In genomic region chr6:52197271-52197670, GRCm38 (mm10) we compare ENCODE assay signal across 10 mouse cellular contexts. TPM values are rescaled to one million over a fixed set of nuclear protein-coding genes. Genes with fewer than 3 reads are reported as not detected.
DNase-seq lines count a peak whose midpoint lies in the region; ATAC-seq lines count a peak whose summit lies in the region.
"Had no signal": no experiment of that assay in that cellular context is flagged by ENCODE, and none has a peak within 500 bp of the region (broad histone marks: within the 10 kb centered on the region; RNA-seq: fewer than 3 reads in every experiment).

No protein-coding gene starts in this region.

- no peak overlapping the region for H3K9ac ChIP-seq in heart, embryonic 12.5 days
- H3K9ac ChIP-seq in kidney, embryonic 15.5 days = peak overlapping the region; percentile 16; the same call in 1 of the 2 replicates

- H3K9me3 ChIP-seq in heart, embryonic 12.5 days (replicated peaks) = no peaks in the 10 kb centered on the region
- no peaks in the 10 kb centered on the region for H3K9me3 ChIP-seq in kidney, embryonic 15.5 days (replicated peaks)

- no peak overlapping the region for H3K4me2 ChIP-seq in heart, embryonic 12.5 days
- peak overlapping the region; percentile 38 for H3K4me2 ChIP-seq in kidney, embryonic 15.5 days

- no peak overlapping the region for H3K4me3 ChIP-seq in heart, embryonic 12.5 days
- peak overlapping the region; percentile 4; the same call in 1 of the 2 replicates for H3K4me3 ChIP-seq in kidney, embryonic 15.5 days (replicated peaks)

- DNase-seq in heart, adult 8-10 months (ENCODE audit: low spot score) = peak; percentile 47
- DNase-seq in embryo, embryonic 10.5 days (ENCODE audit: low spot score) = peak; percentile 85
- DNase-seq in neural tube, embryonic 10.5 days (ENCODE audit: extremely low spot score, low spot score) = peak; percentile 63
- DNase-seq in T-cell, adult 2 months (ENCODE audit: low spot score) = no peak
- DNase-seq in ovary, postnatal 14 days (ENCODE audit: low spot score) = no peak
- DNase-seq in left cerebral cortex, adult 9 months (ENCODE audit: low spot score in 2 of 2) = no peak

- peaks cover under 1% of the 10 kb centered on the region; the same call in 1 of the 2 replicates for H3K4me1 ChIP-seq in heart, embryonic 12.5 days (replicated peaks)
- H3K4me1 ChIP-seq in kidney, embryonic 15.5 days = peaks cover 80% of the 10 kb centered on the region

- H3K36me3 ChIP-seq in heart, embryonic 12.5 days = no peaks in the 10 kb centered on the region
- H3K36me3 ChIP-seq in kidney, embryonic 15.5 days = 0 out of 2 replicates have a peak, but pooled peaks cover 5% of the 10 kb centered on the region

- H3K27ac ChIP-seq in heart, embryonic 12.5 days (ENCODE audit: poor library complexity, severe bottlenecking) = no peak overlapping the region
- H3K27ac ChIP-seq in kidney, embryonic 15.5 days = peak overlapping the region; percentile 83

- under 1% methylated on average over 10 of the region's 10 CpGs for WGBS in heart, embryonic 12.5 days
- 4% methylated on average over 10 of the region's 10 CpGs for WGBS in kidney, embryonic 15.5 days

- peaks cover 91% of the 10 kb centered on the region for H3K27me3 ChIP-seq in heart, embryonic 12.5 days (replicated peaks)
- no peaks in the 10 kb centered on the region for H3K27me3 ChIP-seq in kidney, embryonic 15.5 days

- no peak for ATAC-seq in heart, embryonic 12.5 days (ENCODE audit: insufficient number of reproducible peaks, low FRiP score)
- peak; percentile 86 for ATAC-seq in kidney, embryonic 15.5 days (replicated peaks; ENCODE audit: low FRiP score)

RNA-seq across cellular contexts. Expression of gene Hoxa4, which starts 5.7 kb away (rescaled TPM):
- under 1 TPM; 0.31 to 0.49 (median 0.38) TPM for total RNA-seq in heart, adult 8-10 months (2022)
- 0.38 and 0.39 TPM in 2 replicates for polyA plus RNA-seq in heart, embryonic 12.5 days (2016; fragmentation: Nextera tagmentation; extraction: Ambion mirVana)
- polyA plus RNA-seq in kidney, embryonic 15.5 days (2015; fragmentation: Nextera tagmentation; extraction: Ambion mirVana) = 1.5 and 1.8 TPM in 2 replicates
- total RNA-seq: MEL had no signal
- polyA plus RNA-seq: frontal cortex, adult 2 months had no signal

RNA-seq across cellular contexts. Expression of gene Hoxa5, which starts 7.1 kb away (rescaled TPM):
- under 1 TPM; 0.41 to 0.69 (median 0.57) TPM for total RNA-seq in heart, adult 8-10 months (2022)
- polyA plus RNA-seq in heart, embryonic 12.5 days (2016; fragmentation: Nextera tagmentation; extraction: Ambion mirVana) = 0.96 and 1.7 TPM in 2 replicates
- 11.0 and 11.5 TPM in 2 replicates for polyA plus RNA-seq in kidney, embryonic 15.5 days (2015; fragmentation: Nextera tagmentation; extraction: Ambion mirVana)
- total RNA-seq: MEL had no signal
- polyA plus RNA-seq: frontal cortex, adult 2 months had no signal

RNA-seq across cellular contexts. Expression of gene Hoxa6, which starts 11.3 kb away (rescaled TPM):
- total RNA-seq in heart, adult 8-10 months (2022) = not detected
- polyA plus RNA-seq in heart, embryonic 12.5 days (2016; fragmentation: Nextera tagmentation; extraction: Ambion mirVana) = not detected in 2 replicates
- 4.2 and 4.3 TPM in 2 replicates for polyA plus RNA-seq in kidney, embryonic 15.5 days (2015; fragmentation: Nextera tagmentation; extraction: Ambion mirVana)
- total RNA-seq: MEL had no signal
- polyA plus RNA-seq: frontal cortex, adult 2 months had no signal

RNA-seq across cellular contexts. Expression of gene Hoxa3, which starts 15.9 kb away (rescaled TPM):
- under 1 TPM; 0.16 to 0.89 (median 0.31) TPM for total RNA-seq in heart, adult 8-10 months (2022)
- 0.72 and 0.80 TPM in 2 replicates for polyA plus RNA-seq in heart, embryonic 12.5 days (2016; fragmentation: Nextera tagmentation; extraction: Ambion mirVana)
- 9.5 and 11.8 TPM in 2 replicates for polyA plus RNA-seq in kidney, embryonic 15.5 days (2015; fragmentation: Nextera tagmentation; extraction: Ambion mirVana)
- total RNA-seq: MEL had no signal
- polyA plus RNA-seq: frontal cortex, adult 2 months had no signal

RNA-seq across cellular contexts. Expression of gene Gm28308, which starts 15.9 kb away (rescaled TPM):
- total RNA-seq in heart, adult 8-10 months (2022) = under 1 TPM in 1 of 4 experiments, not detected in 3; 0.54 TPM
- not detected in 2 replicates for polyA plus RNA-seq in heart, embryonic 12.5 days (2016; fragmentation: Nextera tagmentation; extraction: Ambion mirVana)
- 0.92 TPM in 1 of 2 replicates, not detected in the other for polyA plus RNA-seq in kidney, embryonic 15.5 days (2015; fragmentation: Nextera tagmentation; extraction: Ambion mirVana)
- total RNA-seq: MEL had no signal
- polyA plus RNA-seq: frontal cortex, adult 2 months had no signal

Comparison
In these comparisons a context has a peak if more than half of its experiments do, and no peak if none do; other contexts are left out.
1. DNase-seq: peak in heart, adult 8-10 months (single experiment), embryo, embryonic 10.5 days (single experiment) and neural tube, embryonic 10.5 days (single experiment); none in T-cell, adult 2 months (single experiment), ovary, postnatal 14 days (single experiment) and left cerebral cortex, adult 9 months (0 of 2).